Mouse (Mus musculus): ENCODE measurements around the gene Magi2. TPM values are rescaled to one million over a fixed set of nuclear protein-coding genes. Genes with fewer than 3 reads are reported as not detected.
"Not testable (repeated sequence)": the region's sequence is repeated elsewhere in the genome, so short reads cannot be mapped to it uniquely, and the experiment has no call there.

Magi2 gene
- total RNA-seq, 2 experiments from 2014 or later = 7.3 to 9.5 TPM

DNA sequence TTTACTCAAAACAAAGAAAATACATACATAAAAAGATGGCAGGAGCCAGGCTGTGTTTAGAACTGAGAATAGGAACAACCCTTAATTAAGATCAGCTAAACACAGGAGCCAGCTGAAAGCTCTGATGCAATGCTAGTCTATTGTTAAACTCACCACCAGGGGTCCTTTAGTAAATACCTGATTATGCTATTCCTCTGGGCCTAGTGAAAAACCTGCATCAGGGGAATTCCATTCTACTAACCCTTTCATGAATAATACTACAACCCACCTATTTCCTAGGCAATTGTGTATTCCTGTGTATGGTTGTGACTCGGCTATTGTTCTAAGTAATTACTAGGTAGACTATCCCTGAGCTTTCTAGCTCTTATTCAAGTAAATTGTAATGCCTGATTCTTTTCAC, 177.4 kb downstream of the Magi2 start:
- intact Hi-C loops (cut with DNase I) = loop anchor here (10.0 kb wide), 1 partner anchor 179 kb away; the partner anchor contains the start of gene Magi2
- not testable (repeated sequence) for DNase-seq

DNA sequence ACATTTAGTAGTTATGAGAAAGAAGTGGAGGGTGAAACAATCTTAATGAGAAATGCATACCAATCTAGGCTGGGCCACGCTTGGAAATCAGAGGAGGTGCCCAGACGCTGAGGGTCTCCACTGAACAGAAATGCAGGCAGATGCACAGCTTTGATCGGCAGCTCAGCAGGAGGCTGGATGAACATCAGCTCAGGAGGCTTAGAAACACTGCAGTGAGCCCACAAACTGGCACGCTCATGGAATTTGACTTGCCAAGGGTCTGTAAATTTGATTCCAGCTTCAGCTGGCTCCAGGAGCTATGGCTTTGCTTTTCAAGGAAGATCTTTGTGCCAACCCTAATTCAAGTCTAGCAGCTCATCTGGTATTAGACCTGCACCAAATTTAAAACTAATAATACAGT, 187.7 kb downstream of the Magi2 start:
- intact Hi-C loops (cut with DNase I) = no loop called here
- DNase-seq = no peak

DNA sequence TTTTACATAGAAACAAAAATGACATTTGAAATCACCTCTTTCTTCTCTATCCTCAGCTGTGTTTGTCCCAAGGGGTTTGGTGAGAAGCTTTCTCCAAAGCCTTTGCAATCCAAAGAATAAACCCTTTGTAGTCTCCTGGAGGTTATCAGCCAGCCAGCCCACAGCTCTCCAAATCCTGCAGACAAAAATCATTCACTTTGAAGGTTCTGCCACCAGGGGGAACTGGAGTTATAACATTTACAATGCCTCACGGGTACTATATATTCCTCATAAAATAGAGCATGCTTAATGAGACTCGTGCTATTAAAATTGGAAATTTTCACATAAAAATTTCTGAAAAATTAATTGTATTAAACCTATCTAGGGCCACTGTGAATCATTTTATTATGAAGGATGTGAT, 202.5 kb downstream of the Magi2 start:
- peak; percentile 5 to 9 for DNase-seq
- intact Hi-C loops (cut with DNase I) = loop anchor here (2.0 kb wide), 1 partner anchor 1274 kb away; no protein-coding TSS in a partner anchor

GRCm38 (mm10) chr5:19462541-19462940, 235.7 kb downstream of the Magi2 start:
- DNase-seq = peak in 1 of 2 experiments; percentile 2
- intact Hi-C loops (cut with DNase I) = no loop called here

- intact Hi-C loops (cut with DNase I) = no loop called here
- DNase-seq = no peak
Measured at GRCm38 (mm10) chr5:19465383-19465782, 238.5 kb downstream of the Magi2 start.

- intact Hi-C loops (cut with DNase I) = no loop called here
- no peak for DNase-seq
Measured at GRCm38 (mm10) chr5:19472851-19473439, 246.1 kb downstream of the Magi2 start.

GRCm38 (mm10) chr5:19482981-19483380, 256.1 kb downstream of the Magi2 start:
- intact Hi-C loops (cut with DNase I) = no loop called here
- DNase-seq = peak; percentile 57 to 59

DNA sequence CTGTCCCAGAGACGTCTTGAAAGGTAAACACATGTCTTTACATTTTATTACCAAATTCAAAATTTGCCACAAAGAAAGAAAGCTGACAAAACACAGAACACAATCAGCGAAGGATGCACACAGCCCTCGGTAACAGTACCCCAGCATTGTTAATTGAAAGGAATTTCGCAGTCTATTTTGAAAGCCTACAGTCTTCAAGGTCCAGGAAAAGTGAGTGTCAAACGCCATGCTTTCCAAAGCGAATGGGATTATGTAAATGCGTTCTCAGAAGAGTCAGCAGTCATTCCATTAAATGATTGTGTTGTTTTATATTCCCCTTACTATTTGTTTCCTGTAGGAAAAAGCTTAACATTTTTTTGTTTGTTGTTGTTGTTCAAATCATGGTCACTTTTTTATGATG, 261.1 kb downstream of the Magi2 start:
- intact Hi-C loops (cut with DNase I) = no loop called here
- no peak for DNase-seq

DNA sequence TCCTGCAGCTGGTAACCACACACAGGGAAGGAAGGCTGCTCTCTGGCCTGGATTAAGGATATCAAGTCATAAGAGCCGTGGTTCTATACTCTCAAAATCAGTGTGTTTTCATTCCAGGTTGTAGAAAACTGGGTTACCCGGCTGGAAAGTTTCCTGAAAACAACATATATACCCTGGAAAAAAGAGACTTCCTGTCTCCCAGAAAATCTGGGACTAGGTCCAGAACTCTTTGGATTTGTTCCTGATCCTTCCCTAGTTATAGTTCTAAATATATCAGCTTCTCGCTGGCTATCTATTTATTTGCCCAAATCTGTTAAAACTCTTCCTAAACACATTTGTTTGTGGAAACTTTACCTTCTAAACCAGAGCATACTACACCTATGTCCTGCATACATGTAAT, 274.2 kb downstream of the Magi2 start:
- intact Hi-C loops (cut with DNase I) = no loop called here
- DNase-seq = no peak

DNA sequence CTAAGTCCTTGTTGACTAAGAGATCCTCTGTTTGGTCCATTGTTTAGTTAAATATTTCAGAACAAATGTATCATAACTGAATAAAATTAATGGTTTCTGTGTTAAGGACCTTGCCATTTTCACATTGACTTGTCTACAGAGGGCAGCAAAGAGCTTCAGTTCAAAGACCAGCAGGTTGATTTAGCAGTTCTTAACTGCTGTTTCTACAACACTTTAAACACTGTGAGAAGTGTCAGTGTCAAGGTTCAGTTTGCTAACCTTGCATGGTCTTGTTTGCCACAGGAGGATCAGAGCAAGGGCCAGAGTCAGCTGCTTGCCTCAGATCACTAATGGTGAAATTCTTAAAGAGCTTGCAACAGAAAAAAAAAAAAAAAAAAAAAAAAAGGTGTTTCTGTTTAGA, 295.3 kb downstream of the Magi2 start:
- no peak for DNase-seq
- intact Hi-C loops (cut with DNase I) = loop anchor here (2.0 to 5.0 kb wide), 2 partner anchors 1179 to 1250 kb away; no protein-coding TSS in a partner anchor

GRCm38 (mm10) chr5:19539348-19539747, 312.5 kb downstream of the Magi2 start:
- DNase-seq = no peak
- intact Hi-C loops (cut with DNase I) = no loop called here

- intact Hi-C loops (cut with DNase I) = no loop called here
- no peak for DNase-seq
Measured at GRCm38 (mm10) chr5:19546424-19546823, 319.6 kb downstream of the Magi2 start.

GRCm38 (mm10) chr5:19546900-19547299, 320.1 kb downstream of the Magi2 start:
- intact Hi-C loops (cut with DNase I) = no loop called here
- no peak for DNase-seq

GRCm38 (mm10) chr5:19553510-19553909, 326.7 kb downstream of the Magi2 start:
- DNase-seq = no peak

GRCm38 (mm10) chr5:19565636-19566035, 338.8 kb downstream of the Magi2 start:
- no peak for DNase-seq
- intact Hi-C loops (cut with DNase I) = no loop called here

More at GRCm38 (mm10) chr5:19553510-19553909, 326.7 kb downstream of the Magi2 start:
- intact Hi-C loops (cut with DNase I) = no loop called here

DNA sequence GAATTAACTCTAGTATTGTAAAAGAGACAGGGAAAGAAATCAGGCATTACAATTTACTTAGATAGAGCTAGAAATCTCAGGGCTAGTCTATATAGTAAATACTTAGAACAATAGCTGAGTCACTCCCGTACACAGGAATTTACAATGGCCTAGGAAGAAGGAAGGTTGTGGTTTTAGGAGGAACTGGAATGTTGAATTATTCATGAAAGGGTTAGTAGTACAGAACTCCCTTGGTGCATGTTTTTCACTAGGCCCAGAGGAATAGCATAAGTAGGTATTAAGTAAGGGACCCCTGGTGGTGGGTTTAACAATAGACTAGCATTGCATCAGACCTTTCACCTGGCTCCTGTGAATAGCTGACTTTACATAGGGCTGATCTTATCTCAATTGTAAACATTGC, 339.3 kb downstream of the Magi2 start:
- DNase-seq; intact Hi-C loops (cut with DNase I): not testable (repeated sequence)

DNA sequence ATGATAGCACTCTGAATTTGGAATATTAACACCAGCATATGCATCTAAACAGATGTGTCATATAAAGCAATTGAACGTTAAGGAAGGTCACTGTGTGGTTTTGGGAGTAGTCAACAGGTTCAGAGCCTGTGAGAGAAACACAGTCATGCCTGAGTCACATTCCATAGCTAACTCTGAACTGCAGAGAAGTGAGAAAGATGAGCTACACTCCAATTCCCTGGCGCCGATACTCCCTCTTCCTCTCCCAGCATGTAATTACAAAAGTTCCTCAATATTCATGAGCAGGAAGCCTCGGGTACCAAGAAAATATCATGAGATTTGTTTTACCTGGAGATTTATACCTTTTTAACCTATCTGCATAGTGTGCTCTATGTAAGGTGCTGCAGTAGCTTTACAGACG, 380.9 kb downstream of the Magi2 start:
- intact Hi-C loops (cut with DNase I) = no loop called here
- DNase-seq = no peak

- DNase-seq = no peak
- intact Hi-C loops (cut with DNase I) = no loop called here
Measured at GRCm38 (mm10) chr5:19611788-19612187, 385.0 kb downstream of the Magi2 start.

DNA sequence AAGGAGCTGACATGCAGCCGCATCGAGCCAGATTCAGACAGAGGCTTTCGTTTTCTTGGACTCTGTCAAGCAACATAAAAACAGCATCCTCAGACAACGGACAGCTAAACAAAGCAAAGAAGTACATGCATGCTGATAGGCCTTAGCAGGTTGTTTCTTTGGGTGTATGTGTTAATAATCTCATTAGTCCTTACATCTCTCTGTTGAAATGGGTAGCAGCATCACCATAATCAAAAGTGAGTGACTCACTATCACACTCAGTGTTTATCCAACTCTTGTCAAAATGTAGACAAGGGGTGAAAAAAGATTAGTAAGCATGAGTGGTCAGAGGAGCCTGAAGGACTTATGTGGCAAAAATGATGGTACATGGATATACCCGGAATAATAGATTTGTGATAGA, 394.8 kb downstream of the Magi2 start:
- DNase-seq = no peak
- intact Hi-C loops (cut with DNase I) = no loop called here

DNA sequence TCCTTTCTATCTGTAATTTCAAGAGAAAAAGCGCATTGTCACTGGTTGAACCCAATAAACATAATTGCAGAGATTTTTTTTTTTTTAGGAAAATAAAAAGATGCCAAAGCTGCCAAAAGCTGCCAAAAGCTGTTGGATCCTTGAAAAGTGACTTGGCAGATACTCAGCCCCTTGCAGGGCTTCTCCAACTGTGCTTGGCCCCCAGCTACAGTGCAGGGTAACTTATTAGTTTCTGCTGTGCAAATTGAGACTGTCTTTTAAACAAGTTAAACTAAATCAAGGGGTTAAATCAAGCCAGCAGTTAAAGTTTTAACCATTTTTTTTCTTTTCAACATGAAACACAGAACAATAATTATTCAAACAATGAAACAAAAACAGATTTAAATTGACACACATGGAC, 407.1 kb downstream of the Magi2 start:
- DNase-seq = no peak
- intact Hi-C loops (cut with DNase I) = no loop called here

DNA sequence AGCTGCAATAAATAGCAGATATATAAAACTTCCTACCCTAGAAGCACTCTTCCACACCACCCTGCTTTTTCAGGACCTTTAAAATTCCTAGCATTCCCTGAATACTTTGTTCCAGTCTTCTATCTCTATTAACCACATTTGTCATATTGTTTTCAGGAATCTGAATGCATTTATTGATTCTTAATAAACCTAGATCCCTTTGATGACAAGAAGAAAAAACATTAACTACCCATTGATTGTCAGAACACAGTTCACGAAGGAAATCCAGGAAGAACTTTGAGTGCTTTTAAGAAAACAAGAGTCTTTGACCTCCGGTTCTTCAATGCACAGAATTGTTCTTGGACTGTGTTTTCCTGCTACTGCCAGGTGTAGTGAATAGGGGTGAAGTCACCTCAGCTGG, 411.0 kb downstream of the Magi2 start:
- DNase-seq = no peak

GRCm38 (mm10) chr5:19655986-19656385, 429.1 kb downstream of the Magi2 start:
- intact Hi-C loops (cut with DNase I) = no loop called here
- DNase-seq = no peak

More for the DNA sequence above, 411.0 kb downstream of the Magi2 start:
- intact Hi-C loops (cut with DNase I) = no loop called here

- intact Hi-C loops (cut with DNase I) = no loop called here
- no peak for DNase-seq
Measured at GRCm38 (mm10) chr5:19666416-19666815, 439.6 kb downstream of the Magi2 start.

Measured in heart, postnatal 36 days (tissue).